Mouse (Mus musculus): ENCODE results near the gene Aqp6. TPM values are rescaled to one million over a fixed set of nuclear protein-coding genes. Genes with fewer than 3 reads are reported as not detected.

Gene Aqp6
- total and polyA plus RNA-seq, 3 experiments, result 0.08 to 0.27 (median 0.18) TPM

DNA sequence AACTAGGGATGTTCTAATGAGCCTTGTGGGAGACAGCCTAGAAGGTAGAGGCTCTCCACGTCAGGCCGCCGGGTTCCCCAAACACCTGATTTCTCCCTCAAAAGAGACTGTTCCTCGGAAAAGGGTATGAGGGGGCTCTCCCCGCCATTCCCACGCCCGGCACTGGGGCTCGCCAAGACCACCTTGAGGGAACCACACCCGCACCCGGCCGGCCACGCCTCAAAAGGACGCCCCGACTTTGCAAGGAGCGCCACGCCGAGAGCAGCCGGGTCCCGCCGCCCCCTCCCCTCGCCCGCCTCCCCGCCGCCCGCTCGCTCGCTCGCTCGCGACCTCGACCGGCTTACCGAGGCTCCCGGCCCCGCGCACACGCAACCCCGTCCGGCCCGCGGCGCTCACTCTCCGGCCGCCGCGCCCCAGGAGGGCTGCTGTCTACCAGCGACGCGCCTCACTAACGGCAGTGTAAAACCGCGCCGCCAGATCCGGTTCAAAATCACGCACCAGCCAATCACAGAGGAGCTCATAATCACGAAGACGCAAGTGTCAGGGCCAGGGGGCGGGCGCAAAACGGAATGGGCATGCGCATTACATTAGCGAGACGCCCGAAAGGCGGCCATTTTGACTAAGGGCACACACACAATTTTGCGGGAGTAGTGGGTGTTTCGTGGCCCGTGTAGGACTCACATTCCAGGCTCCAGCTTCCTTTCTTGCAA, 50.1 kb downstream of the Aqp6 start, which contains the start of gene Racgap1:
TSS of gene Racgap1 (minus strand) at position 494 of the 710 bp plus-strand sequence.
- H3K27ac ChIP-seq, result no peak within 1 kb of the TSS
- no peak for TF ChIP-seq POLR2A (IDR thresholded peaks at IDR 0.05; ENCODE audit: insufficient read depth, low read depth, low read length)
- TF ChIP-seq CTCF (IDR thresholded peaks at IDR 0.05), result no peak
- no peak for TF ChIP-seq EP300 (IDR thresholded peaks at IDR 0.05; ENCODE audit: insufficient read depth, low read depth, low read length)
- peak within 1 kb of the TSS; percentile 74 for H3K9ac ChIP-seq (ENCODE audit: low read depth, low read length)
- DNase-seq, result peak; percentile 95 to 96
- no peaks in the 10 kb centered on the region for H3K36me3 ChIP-seq (ENCODE audit: control insufficient read depth, insufficient read depth, low read length)
- H3K4me1 ChIP-seq (ENCODE audit: control insufficient read depth, insufficient read depth, low read length), result no peaks in the 10 kb centered on the region; the same call in 1 of the 2 replicates
- no peaks in the 10 kb centered on the region; the same call in 1 of the 2 replicates for H3K27me3 ChIP-seq (ENCODE audit: control insufficient read depth, insufficient read depth, low read length)
- intact Hi-C loops (cut with DNase I), result no loop called here
- peaks cover 3% of the 10 kb centered on the region; the same call in 1 of the 2 replicates for H3K79me2 ChIP-seq (replicated peaks; ENCODE audit: control insufficient read depth, insufficient read depth, low read length)
- WGBS, result under 1% methylated on average over 63 of the region's 68 CpGs
- H3K4me3 ChIP-seq, result peak within 1 kb of the TSS; percentile 55

DNA sequence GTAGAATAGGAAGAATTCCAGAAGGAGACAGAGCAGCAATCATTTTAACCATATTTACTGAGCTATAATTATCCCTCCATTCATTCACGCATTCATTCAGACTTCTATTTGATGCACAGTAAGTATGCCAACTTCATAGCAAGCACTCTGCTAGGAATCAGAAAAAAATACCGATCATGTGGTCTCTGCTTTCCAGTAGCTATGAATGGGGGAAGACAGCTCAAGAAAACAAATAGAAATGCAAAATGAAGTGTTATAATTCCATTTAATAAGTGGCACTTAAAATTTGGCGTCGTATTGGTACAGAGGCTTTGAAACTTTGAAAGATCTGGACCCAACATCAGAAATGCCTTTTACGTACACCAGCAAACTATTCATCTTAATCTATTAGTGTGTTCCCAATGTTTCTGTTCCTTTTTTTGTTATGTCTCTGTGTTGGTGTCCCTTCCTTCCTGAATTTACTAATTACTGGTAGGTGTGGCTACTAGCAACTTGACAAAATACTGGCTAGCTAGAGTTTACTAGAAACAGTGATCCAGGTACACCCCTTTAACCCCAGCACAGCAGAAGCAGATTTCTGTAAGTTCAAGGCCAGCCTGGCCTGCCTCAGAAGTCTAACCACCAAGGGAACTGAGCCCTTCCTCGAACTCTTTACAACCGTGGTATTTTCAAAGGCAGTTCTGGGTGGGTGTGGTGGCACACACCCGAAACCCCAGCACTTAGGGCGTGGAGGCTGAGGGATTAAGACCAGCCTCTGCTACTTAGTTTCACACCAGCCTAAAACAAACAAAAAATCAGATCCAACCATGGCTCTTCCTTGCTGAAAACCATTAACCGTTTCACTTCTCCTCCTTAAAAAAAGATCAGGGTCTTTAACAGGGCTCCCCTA, 51.0 kb downstream of the Aqp6 start:
- DNase-seq, result no peak
- intact Hi-C loops (cut with DNase I), result no loop called here
- no peaks in the 10 kb centered on the region for H3K36me3 ChIP-seq (ENCODE audit: control insufficient read depth, insufficient read depth, low read length)
- peaks cover 2% of the 10 kb centered on the region; the same call in 1 of the 2 replicates for H3K79me2 ChIP-seq (replicated peaks; ENCODE audit: control insufficient read depth, insufficient read depth, low read length)
- no peaks in the 10 kb centered on the region; the same call in 1 of the 2 replicates for H3K27me3 ChIP-seq (ENCODE audit: control insufficient read depth, insufficient read depth, low read length)
- peak overlapping the region; percentile 55 for H3K4me3 ChIP-seq
- 74% methylated on average over 10 of the region's 10 CpGs for WGBS
- TF ChIP-seq POLR2A (IDR thresholded peaks at IDR 0.05; ENCODE audit: insufficient read depth, low read depth, low read length) (no peak), CTCF (IDR thresholded peaks at IDR 0.05) (no peak), EP300 (IDR thresholded peaks at IDR 0.05; ENCODE audit: insufficient read depth, low read depth, low read length) (no peak)
- H3K4me1 ChIP-seq (ENCODE audit: control insufficient read depth, insufficient read depth, low read length), result no peaks in the 10 kb centered on the region; the same call in 1 of the 2 replicates
- no peak overlapping the region for H3K27ac ChIP-seq
- no peak overlapping the region for H3K9ac ChIP-seq (ENCODE audit: low read depth, low read length)

DNA sequence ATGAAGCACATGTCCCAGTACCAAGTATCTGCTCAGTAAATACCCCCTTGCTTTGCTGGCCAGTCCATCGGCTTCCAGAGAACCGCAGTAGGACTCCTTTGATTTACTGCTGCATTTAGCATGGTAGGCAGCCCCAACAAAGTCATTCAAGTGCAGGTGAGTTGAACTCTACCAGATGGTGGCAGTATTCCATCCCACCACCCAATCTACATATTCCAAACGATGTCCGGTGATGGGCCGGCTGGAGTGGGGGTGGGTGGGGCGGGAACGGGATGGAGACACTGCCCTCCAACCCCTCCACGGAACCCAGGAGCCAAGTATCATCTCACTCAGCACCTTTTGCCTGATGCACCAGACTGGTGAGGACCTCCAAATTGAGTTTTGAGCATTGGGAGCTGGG, 52.1 kb downstream of the Aqp6 start:
- DNase-seq, result no peak
- H3K27ac ChIP-seq, result no peak overlapping the region
- H3K36me3 ChIP-seq (ENCODE audit: control insufficient read depth, insufficient read depth, low read length), result no peaks in the 10 kb centered on the region
- intact Hi-C loops (cut with DNase I), result no loop called here
- no peaks in the 10 kb centered on the region; the same call in 1 of the 2 replicates for H3K4me1 ChIP-seq (ENCODE audit: control insufficient read depth, insufficient read depth, low read length)
- no peaks in the 10 kb centered on the region for H3K79me2 ChIP-seq (replicated peaks; ENCODE audit: control insufficient read depth, insufficient read depth, low read length)
- H3K27me3 ChIP-seq (ENCODE audit: control insufficient read depth, insufficient read depth, low read length), result no peaks in the 10 kb centered on the region; the same call in 1 of the 2 replicates
- TF ChIP-seq CTCF (IDR thresholded peaks at IDR 0.05) (peak; percentile 30), POLR2A (IDR thresholded peaks at IDR 0.05; ENCODE audit: insufficient read depth, low read depth, low read length) (no peak), EP300 (IDR thresholded peaks at IDR 0.05; ENCODE audit: insufficient read depth, low read depth, low read length) (no peak)
- no peak overlapping the region for H3K4me3 ChIP-seq
- WGBS, result 21% methylated on average over 8 of the region's 8 CpGs
- H3K9ac ChIP-seq (ENCODE audit: low read depth, low read length), result no peak overlapping the region

DNA sequence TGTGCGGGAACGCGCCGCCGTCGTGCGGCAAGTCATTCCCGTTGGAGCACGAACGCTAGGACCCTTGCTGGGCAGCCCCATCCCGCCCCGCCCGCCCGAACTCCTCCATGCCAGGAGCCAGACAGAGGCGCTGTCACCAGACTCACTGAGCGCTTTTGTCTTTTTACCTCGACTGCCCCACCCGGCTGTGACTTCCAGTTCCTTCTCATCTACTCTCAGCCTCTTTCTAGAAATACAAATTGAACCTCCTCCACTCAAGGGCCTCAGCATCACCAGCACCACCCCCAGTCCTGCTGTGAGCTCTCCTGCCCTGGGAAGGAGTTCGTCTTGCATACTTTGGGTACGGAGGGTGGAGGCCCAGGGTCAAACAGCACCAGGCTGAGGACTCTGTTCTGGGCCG, 52.7 kb downstream of the Aqp6 start:
- TF ChIP-seq POLR2A (IDR thresholded peaks at IDR 0.05; ENCODE audit: insufficient read depth, low read depth, low read length), result no peak
- TF ChIP-seq CTCF (IDR thresholded peaks at IDR 0.05), result no peak
- no peak for TF ChIP-seq EP300 (IDR thresholded peaks at IDR 0.05; ENCODE audit: insufficient read depth, low read depth, low read length)
- intact Hi-C loops (cut with DNase I), result no loop called here
- no peak for DNase-seq
- Histone ChIP-seq H3K79me2 (replicated peaks; ENCODE audit: control insufficient read depth, insufficient read depth, low read length) (no peaks in the 10 kb centered on the region), H3K27me3 (ENCODE audit: control insufficient read depth, insufficient read depth, low read length) (no peaks in the 10 kb centered on the region; the same call in 1 of the 2 replicates), H3K4me3 (no peak overlapping the region), H3K9ac (ENCODE audit: low read depth, low read length) (no peak overlapping the region), H3K27ac (no peak overlapping the region), H3K36me3 (ENCODE audit: control insufficient read depth, insufficient read depth, low read length) (no peaks in the 10 kb centered on the region), H3K4me1 (ENCODE audit: control insufficient read depth, insufficient read depth, low read length) (no peaks in the 10 kb centered on the region; the same call in 1 of the 2 replicates)
- 23% methylated on average over 21 of the region's 21 CpGs for WGBS

Other genes with a start within 250 kb of the Aqp6 start
- 10 to 100 TPM; 14.6 to 18.1 TPM for gene Fmnl3, start 230.9 kb upstream of the Aqp6 start, total RNA-seq (2021)
- gene Fmnl3, start 230.9 kb upstream of the Aqp6 start, polyA plus RNA-seq (2012; rRNA removed), result 18.6 and 29.3 TPM in 2 replicates
- 100 to 1,000 TPM; 207 to 253 TPM for gene Tmbim6, start 208.5 kb upstream of the Aqp6 start, total RNA-seq (2021)
- 334 and 409 TPM in 2 replicates for gene Tmbim6, start 208.5 kb upstream of the Aqp6 start, polyA plus RNA-seq (2012; rRNA removed)
- 1 to 10 TPM; 4.2 to 5.2 TPM for gene Nckap5l, start 143.7 kb upstream of the Aqp6 start, total RNA-seq (2021)
- gene Nckap5l, start 143.7 kb upstream of the Aqp6 start, polyA plus RNA-seq (2012; rRNA removed), result 3.5 and 4.5 TPM in 2 replicates
- gene Bcdin3d, start 126.7 kb upstream of the Aqp6 start, total RNA-seq (2021), result 1 to 10 TPM; 2.5 to 3.1 TPM
- 4.2 and 4.3 TPM in 2 replicates for gene Bcdin3d, start 126.7 kb upstream of the Aqp6 start, polyA plus RNA-seq (2012; rRNA removed)
- gene Faim2, start 73.2 kb upstream of the Aqp6 start, total RNA-seq (2021), result under 1 TPM; 0.07 to 0.39 TPM
- 0.26 and 0.53 TPM in 2 replicates for gene Faim2, start 73.2 kb upstream of the Aqp6 start, polyA plus RNA-seq (2012; rRNA removed)
- gene Aqp2, start 22.3 kb upstream of the Aqp6 start, total RNA-seq (2021), result under 1 TPM in 1 of 2 experiments, not detected in 1; 0.34 TPM
- gene Aqp2, start 22.3 kb upstream of the Aqp6 start, polyA plus RNA-seq (2012; rRNA removed), result 0.23 and 0.26 TPM in 2 replicates
- under 1 TPM in 1 of 2 experiments, not detected in 1; 0.42 TPM for gene Aqp5, start 10.6 kb upstream of the Aqp6 start, total RNA-seq (2021)
- 0.91 and 7.2 TPM in 2 replicates for gene Aqp5, start 10.6 kb upstream of the Aqp6 start, polyA plus RNA-seq (2012; rRNA removed)
- 1 to 10 TPM; 1.5 to 1.9 TPM for gene Racgap1, start 50.3 kb downstream of the Aqp6 start, total RNA-seq (2021)
- 1.6 and 2.0 TPM in 2 replicates for gene Racgap1, start 50.3 kb downstream of the Aqp6 start, polyA plus RNA-seq (2012; rRNA removed)
- under 1 TPM; 0.42 to 0.50 TPM for gene Asic1, start 69.0 kb downstream of the Aqp6 start, total RNA-seq (2021)
- 1.3 TPM in 2 replicates for gene Asic1, start 69.0 kb downstream of the Aqp6 start, polyA plus RNA-seq (2012; rRNA removed)
- 10 to 100 TPM; 20.1 to 20.6 TPM for gene Smarcd1, start 100.7 kb downstream of the Aqp6 start, total RNA-seq (2021)
- 39.0 and 58.0 TPM in 2 replicates for gene Smarcd1, start 100.7 kb downstream of the Aqp6 start, polyA plus RNA-seq (2012; rRNA removed)
- 1 to 10 TPM; 3.7 to 4.1 TPM for gene Gm17349, start 104.1 kb downstream of the Aqp6 start, total RNA-seq (2021)
- not detected in 2 replicates for gene Gm17349, start 104.1 kb downstream of the Aqp6 start, polyA plus RNA-seq (2012; rRNA removed)
- gene Gpd1, start 116.1 kb downstream of the Aqp6 start, total RNA-seq (2021), result 10 to 100 TPM; 51.4 to 64.6 TPM
- 125 and 177 TPM in 2 replicates for gene Gpd1, start 116.1 kb downstream of the Aqp6 start, polyA plus RNA-seq (2012; rRNA removed)
- gene Cox14, start 124.2 kb downstream of the Aqp6 start, total RNA-seq (2021), result 100 to 1,000 TPM; 215 to 236 TPM
- 326 and 358 TPM in 2 replicates for gene Cox14, start 124.2 kb downstream of the Aqp6 start, polyA plus RNA-seq (2012; rRNA removed)
- 10 to 100 TPM; 17.4 to 17.9 TPM for gene Cers5, start 171.5 kb downstream of the Aqp6 start, total RNA-seq (2021)
- 21.6 and 27.9 TPM in 2 replicates for gene Cers5, start 171.5 kb downstream of the Aqp6 start, polyA plus RNA-seq (2012; rRNA removed)

Measured in heart, adult 2 months (tissue).